Mouse (Mus musculus) ovary, postnatal 10 days (tissue): ENCODE data around the gene Chchd10.
A peak's percentile ranks its signal among the peaks of the same experiment; 100 is the strongest.

Experiments
- DNase-seq: peaks from one replicate; pipeline ENCODE4 v3.0.0; 2022; ENCODE audit warnings: low spot score

Gene Chchd10

DNA sequence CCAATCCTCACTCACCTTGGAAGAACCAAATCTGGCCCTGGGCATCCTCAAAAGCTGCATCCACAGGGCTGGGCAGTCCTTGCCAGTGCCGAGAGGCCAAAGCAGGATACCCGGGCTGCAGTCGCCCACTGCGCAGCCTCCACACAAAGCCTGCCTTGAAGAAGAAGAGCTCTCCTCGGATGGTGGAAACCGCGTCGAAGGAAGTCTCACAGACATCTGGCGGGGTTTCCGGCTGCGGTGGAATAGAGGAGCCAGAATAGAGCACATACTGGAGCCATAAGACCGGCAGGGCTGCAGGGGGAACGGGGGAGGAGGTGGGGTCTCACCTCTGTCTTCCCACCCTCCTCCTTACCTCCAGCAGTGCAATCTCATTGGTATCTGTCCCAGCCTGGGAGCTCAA lies 6.5 kb upstream of the Chchd10 start:
- DNase-seq = no peak

DNA sequence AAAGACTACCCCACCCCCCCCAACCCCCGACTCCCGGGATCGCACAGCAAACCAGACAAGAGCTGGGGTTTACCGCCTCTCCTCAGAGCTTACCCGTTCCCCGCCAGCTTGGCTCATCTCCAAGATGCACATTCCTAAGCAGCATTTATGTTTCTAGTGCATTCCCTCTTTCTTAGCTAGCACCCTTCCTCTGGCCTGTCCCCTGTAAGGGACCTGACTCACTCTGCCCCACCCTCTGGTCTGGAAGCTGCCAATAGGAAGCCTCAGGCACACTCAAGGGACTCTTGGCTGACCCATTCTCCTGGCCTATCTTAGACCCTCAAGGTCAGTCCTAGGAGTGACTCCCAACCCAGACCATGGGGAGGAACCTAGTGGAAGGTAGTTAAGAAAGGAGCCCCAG lies 2.6 kb upstream of the Chchd10 start:
- no peak for DNase-seq

DNA sequence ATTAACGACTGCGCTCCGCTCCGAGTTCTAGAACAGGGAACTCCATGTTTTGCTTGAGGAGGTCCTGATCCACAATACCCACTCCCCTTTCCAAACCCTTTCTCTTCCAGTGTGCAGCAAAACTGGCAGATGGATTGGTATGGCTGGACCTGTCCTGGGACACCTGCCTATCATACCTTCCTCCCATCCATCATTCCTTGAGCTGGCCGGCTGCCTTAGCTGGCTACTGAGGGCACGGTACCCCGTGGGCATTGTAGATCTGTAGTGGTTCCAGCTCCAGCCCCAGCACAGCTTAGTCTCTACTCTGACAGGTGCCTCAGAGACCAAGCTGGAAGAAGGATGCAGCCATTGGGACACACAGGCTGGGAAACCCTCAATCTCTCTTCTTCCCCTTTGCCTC lies 1.6 kb upstream of the Chchd10 start:
- no peak for DNase-seq

DNA sequence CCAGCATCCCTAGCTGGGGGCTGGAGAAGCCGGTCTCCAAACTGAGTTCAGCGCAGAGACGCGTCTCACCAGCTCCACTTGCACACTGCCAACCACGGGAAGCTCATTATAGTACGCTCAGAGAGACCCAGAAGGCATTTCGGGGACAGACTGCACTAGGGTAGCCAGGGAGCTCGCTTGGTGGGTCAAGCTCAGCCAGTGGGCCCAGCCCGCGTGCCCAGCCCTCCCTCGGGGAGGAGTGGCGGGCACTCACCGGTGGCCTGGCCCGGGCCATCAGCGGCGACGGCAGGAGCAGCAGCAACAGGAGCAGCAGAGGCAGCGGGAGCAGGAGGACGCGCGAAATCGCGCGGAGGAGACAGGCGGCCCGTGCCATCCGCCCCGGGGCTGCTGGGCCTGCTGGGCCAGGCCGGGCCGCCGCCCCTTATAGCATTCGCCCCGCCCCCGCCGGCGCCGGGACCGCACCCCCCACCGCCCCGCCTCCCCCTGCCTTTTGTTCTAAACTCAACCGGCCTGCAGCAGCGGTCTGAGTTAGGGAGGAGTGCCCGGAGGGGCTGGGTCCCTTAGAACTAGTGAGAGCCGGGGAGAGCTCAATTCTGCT lies 750 bp upstream of the Chchd10 start:
- peak; percentile 60 for DNase-seq

DNA sequence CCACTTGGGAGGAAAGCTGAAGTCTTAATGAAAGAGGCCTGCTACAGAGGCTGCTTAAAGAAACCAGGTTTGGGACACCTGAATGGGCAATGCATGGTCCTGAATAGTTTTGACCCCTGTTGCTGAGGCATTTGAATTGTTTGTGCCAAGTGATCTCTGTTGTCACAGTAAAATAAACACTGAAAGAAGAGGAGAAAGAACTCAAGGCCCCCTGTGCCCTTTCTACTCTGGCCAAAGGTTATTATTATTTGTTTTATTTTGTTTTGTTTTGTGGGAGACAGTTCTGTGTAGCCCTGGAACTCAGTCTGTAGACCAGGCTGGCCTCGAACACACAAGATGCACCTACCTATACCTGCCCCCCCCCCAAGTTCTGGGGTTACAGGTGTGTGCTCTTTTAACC lies 2.1 kb downstream of the Chchd10 start:
- DNase-seq = no peak

DNA sequence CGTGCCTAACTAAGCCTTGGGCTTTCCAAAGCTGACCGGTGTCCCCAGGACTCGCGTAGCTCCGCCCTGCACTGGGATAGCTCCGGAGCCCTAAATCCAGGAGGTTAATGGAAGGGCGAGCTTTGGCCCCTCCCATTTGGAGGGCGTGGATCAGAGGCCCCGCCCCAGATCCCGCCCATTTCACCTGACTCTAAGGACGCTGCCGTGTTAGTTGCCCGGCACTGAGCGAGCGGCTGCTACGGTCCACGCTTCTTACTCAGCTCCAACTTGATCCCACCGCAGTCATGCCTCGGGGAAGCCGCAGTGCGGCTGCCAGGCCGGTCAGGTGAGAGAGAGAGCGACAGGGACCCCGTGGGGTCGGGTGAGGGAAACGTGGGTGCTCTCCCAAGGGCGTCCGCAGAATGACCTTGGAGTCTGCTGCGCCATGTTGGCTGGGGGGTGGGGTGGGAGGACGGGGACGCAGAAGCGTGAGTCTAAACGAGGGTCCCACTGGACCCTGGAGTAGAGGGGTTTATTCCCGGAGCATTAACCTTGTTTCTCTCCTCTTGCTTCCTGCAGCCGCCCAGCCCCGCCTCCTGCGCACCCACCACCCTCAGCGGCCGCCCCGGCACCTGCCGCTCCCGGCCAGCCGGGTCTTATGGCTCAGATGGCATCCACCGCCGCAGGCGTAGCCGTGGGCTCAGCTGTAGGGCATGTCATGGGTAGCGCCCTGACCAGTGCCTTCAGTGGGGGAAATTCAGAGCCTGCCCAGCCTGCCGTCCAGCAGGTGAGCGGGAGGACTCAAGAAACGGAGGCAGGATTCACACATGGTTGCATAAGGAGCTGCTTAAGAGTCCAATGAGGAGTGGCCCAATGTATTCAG lies 3.0 kb downstream of the Chchd10 start, which contains the start of gene Mmp11:
Gene Mmp11, minus strand, starts transcription at position 817 of the 862 bp plus-strand sequence.
- no peak for DNase-seq

DNA sequence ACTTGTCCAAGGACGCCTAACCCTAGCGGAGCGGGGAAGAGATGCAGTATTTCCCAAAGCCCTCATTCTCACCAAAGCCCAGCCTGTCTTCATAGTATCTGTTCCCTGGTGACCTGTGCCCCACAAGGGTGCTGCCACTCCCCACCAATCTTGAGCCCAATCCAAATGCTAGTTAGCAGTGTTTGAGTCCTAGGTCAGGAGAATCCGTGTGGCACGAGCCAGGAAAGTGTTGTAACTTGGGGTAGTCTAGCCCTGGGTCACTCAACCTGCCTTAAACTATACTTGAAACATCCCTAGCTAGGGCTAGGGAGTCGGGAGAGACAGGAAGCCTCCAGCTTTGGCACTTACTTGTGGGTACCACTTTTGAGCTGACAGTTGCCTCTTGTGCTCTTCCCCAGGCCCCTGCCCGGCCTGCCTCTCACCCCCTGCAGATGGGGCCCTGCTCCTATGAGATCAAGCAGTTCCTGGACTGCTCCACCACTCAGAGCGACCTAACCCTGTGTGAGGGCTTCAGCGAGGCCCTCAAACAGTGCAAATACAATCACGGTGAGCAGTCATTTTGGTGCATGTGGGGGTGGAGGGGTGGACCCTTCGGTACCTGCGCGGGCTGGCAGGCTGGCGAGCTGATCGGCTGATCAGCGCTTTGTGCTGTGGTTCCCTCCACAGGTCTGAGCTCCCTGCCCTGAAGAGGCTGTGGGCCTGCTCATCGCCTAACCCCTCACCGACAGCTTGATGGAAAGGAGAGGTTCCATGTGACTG lies 4.2 kb downstream of the Chchd10 start:
- DNase-seq = no peak

DNA sequence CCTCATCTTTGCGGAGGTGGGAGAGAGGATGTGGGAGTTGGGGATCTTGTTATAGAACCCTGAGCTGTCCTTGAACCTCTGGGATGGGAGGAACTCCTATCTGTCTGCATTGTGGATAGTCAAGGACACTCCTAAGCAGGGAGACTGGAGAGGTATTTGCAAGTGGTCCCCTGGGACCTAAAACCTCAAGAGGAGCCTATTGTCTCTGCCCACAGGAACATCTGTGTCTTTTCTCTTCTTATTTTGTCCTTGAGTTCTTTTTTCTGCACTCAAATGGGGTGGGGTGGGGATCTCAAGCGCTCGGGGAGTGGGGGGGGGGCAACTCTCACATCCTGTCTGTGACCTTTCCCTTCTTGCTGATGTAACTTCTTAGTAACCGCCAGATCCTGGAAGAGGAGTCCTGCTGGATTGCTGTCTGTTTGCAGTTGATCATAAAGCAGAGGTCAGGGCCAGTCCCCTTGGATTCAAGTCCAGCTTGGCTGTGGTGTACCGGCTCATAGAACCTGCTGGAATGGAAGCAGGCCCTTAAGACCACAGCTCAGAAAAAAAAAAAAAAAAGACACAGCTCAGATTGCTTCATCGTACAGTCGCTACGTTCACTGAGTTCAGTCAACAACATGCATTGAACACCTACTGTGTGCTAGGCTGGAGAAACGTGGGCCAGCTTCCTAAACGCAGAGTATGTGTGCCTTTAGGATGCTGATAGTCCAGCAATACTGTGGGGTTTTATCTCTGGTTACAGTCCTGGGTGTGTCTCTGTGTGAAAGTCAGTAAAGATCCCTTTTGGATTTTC lies 5.1 kb downstream of the Chchd10 start:
- no peak for DNase-seq

DNA sequence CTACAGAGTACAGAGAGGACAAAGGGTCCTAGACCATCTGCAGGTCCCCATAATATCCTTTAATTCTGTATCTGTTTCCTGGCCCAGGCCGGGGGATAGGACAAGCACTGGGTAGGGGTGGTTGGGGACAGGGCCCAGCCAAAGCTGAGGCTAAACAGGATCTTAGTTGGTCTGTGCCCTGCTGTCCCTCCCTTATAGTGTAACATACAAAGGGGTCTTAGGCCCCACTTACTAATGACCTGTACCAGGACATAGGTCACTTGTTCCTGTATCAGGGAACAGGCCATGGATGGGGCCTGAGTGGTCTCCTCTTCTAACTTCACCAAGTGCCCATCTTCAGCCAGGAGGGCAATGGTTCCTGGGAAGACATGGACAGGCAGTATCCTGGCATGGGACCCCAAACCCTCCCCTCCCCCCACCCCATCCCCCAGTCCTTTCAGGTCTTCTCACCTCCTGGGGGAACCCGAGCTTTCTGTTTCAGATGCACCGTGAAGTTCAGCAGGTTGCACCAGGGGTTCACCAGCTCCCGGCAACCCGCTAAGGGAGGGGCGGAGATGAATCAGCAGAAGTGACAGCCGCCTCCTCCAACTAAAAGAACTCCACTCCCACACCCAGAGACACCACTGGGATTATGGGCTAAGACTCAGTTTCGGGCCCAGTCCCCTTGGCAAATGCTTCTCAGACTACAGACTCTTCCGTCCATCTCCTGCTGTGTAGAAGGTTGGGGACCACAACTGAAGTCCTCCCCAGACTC lies 6.7 kb downstream of the Chchd10 start:
- DNase-seq = no peak

DNA sequence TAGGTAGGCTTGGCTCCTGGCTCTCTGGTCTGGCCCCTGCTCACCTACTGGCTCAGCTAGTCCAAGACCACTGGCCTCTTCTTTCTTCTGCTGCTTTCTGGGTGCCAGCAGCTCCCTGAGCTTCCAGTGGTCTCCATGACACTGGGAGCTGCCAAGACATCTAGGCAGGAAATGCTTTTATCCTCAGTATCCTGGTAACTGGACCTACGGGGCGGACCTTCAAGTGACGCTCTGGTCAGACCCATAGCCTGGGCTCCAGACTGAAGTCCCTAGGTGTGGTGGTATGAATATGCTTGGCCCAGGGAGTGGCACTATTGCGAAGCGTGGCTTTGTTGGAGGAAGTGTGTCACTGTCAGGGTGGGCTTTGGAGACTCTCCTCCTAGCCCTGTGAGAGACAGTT lies 7.6 kb downstream of the Chchd10 start, which contains the start of gene Gm867:
Gene Gm867, minus strand, starts transcription at position 153 of the 400 bp plus-strand sequence.
- DNase-seq = no peak

DNA sequence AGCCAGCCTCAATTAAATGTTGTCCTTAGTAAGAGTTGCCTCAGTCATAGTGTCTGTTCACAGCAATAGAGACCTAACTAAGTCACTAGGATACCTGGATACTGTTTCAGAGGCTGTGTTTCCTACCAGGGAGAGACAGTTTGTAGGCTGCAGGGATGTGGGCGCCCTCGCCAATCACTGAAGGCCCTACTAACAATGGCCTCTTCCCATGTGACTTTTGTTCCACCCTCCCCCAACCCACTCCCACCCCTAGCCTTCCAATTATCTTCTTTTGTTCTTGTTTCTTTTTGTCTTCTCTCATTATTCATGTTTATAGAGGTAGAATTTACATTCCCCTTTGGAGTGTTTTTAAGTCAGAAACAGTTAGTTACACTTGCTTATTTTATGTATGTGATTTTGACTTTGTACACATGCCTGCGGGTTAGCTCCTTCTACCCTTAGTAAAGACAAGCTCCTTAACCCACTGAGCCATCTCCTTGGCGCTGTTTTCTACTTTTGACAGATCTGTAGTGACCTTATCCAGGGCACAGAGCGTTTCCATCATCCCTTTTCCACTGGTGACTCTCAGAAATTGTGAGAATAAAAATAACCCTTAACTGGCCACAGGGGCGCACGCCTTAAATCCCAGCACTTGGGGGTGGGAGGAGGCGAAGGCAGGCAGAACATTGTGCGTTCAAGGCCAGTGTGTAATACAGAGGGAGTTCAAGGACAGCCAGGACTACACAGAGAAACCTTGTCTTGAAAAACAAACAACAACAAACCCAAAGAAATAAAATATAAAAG lies 8.3 kb downstream of the Chchd10 start:
- no peak for DNase-seq

DNA sequence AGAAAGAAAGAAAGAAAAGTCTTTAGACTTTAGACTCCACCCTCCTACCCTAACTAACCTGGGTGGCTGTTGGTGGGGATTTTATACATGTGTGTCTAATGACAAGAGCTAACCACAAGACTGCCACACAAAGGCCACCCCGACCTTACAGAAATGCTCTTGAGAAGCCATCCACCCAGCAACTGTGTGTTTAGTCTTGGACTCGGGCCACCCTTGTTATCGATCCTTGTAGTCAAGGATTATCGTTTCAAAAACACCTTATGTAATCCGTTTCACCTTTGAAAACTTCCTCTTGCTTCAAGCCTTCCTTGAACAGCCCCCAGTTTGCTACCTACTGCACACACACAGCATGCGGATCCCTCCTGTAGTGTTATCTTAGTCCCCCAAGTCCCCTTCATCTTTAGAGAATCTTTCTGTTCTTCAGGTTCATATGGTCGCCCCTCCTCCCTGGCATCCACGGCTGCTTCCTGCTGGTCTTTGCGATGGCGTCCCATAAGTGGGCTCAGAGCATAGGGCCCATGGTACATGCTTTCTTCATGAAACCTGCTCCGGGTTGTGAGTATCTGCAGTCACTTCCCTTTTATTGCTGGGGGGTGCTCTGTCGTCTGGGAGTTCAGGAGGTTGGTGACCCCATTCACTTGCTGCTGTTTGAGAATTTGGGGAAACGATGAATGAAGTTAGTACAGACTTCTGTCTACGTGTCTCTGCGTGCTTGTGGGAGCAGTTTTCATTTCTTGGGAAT lies 10.0 kb downstream of the Chchd10 start, which contains the start of gene Vpreb3:
Gene Vpreb3, plus strand, starts transcription at position 322 of the 742 bp plus-strand sequence.
- no peak for DNase-seq

DNA sequence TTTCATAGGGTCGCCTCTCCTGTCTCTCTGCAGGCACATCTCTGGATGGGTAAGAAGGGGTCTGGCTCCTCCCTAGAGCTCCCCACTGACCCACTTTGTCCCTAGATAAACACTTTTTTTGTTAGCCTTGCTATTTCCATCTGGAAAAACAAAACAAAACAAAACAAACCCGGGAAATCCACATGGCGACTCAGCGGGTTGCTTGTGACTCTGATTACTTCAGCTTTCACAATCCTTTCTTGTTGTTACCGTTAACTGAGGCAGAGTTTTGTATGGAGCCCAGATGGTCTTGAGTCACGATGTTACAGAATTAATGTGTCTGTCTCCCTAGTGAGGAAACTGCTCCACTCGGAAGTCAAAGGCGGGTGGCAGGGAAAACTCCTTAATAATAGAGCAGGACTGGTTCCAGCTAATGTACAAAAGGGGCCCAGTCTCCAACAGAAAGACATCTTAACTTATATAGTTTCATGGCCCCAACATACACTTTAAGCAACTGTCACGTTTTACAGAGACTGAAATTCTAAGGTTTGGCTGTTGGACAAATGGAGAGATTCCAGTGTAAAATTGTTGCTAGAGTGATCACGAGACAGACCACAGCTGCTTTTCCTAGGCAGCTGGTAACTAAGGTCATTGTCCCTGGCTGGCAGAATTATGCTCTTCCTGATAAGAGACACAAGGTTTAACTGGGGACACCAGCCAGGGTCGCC lies 11.3 kb downstream of the Chchd10 start:
- no peak for DNase-seq

DNA sequence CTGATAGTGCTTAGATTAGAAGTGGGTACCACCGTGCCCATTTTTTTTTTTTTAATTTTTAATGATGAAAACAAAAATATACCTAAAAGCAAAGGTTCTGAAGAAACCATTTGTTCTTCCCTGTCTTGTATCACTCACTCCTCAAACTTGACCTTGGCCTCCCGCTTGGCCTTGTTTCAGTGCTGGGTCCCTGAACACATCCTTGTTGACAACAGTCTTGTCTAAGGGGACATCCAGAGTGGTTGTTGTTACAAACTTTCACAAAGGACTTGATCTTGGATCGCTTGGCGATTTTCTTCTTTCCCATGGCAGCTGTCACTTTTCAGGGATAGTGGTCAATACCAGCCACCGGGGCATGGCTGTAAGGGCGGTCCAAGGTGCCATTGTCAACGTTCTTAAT lies 12.3 kb downstream of the Chchd10 start:
- no peak for DNase-seq

DNA sequence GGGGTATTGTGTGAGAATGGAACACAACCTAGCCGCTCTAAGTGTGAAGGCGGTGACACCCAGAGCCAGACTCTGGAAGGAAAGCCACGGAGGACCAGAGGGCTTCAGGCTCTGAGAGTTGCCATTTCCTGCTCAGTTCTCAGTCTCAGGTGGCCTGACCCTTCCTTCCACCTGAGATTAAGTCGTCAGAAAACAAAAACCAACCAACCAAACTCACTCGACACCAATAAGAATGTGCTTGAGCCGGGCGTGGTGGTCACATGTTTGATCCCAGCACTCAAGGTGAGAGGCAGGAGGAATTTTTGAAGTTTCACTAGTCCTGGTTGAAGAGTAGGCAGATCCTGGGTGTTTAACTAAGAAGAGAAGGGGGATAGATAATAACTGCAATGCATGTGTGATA lies 13.0 kb downstream of the Chchd10 start:
- no peak for DNase-seq

DNA sequence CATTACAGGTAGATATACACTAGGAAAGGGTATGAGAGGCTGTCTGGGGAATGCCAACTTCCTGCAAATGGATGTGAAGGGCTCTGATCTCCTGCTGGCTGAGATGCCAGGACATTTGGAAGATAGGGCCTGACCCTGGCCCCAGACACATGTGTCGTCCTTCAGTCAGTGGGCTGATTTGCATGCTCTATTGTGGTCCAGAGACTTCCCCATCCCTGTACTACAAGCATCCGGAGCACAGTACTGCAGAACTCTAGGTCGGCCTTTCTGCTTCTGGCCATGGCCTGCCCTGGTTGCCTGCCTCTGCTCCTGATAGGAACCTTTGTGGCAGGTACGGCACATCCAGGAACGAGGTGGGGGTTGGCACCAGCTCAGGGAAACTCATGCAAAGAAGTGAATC lies 15.1 kb downstream of the Chchd10 start:
- no peak for DNase-seq

DNA sequence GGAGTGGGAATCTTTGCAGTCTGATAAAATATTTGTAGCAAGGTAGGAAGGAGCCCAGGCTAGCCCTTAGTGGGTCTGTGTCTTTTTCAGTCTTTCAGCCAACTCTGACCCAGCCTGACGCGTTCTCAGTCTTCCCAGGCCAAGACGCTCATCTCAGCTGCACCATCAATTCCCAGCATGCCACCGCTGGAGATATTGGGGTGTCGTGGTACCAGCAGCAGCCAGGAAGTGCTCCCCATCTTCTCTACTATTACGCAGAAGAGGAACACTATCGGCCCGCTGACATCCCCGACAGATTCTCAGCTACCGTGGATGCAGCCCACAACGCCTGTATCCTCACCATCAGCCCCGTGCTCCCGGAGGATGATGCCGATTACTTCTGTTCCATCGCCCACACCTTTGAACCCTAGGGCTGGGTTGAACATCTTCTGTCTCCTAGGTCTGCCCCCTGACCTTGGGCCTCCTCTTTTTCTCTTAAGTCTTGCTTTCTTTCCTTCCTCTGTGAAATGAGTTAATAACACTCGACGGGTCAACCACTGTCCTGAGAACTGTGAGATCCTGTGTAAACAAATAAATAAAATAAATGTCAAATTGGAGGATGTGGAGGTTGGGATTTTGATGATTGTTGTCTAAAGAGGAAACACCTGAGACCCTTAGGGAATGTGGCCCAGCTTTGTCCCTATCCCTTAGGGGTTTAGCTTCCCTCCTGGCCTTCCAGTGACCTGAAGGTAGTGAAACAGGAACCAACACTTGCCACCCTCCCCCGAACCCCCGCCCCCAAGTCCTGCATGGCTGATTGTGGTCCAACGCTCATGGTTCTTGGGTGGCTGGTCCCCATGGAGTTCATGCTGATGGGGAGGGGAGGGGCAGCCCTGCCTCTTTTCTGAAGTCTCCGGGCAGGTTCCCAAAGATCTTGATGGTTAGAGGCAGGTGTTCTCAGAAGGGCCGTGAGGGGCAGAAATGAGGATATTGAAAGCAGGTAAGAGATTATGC lies 16.4 kb downstream of the Chchd10 start:
- no peak for DNase-seq

DNA sequence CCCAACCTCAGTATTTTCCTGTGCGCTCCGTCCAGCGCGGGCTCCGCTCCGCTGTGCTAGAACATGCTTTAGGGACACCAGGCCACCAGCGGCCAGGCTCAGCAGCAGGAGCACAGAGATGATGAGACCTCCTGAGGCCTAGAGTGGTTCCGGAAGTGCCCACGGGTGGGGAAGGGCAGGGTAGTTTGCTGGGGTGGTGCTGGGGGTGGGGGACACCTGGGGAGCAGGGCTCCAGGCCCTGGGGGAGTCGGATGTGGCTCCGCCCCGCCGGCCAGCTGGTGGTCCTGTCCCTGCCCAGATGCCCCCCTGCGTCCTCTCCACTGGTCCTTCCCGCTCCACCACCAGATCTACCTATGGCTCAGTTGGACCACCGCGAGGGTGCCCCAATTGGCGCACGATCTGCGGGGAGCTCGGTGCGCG lies 17.9 kb downstream of the Chchd10 start:
- no peak for DNase-seq
